Mouse (Mus musculus) large intestine, adult 2 months (tissue): ENCODE measurements around the gene Kirrel3. TPM values are rescaled to one million over a fixed set of nuclear protein-coding genes. Genes with fewer than 3 reads are reported as not detected.

Experiments
- DNase-seq: peaks from one replicate; pipeline ENCODE4 v3.0.0-alpha.2; 2012; ENCODE audit warnings: low read depth, low spot score
- WGBS: fragments of 180-500 bp; shearing (Covaris S2); methylation state at CpG from one replicate; pipeline ENCODE4 v1.1.7; 2018; 5-methylcytosine and 5-hydroxymethylcytosine counted together
- polyA plus RNA-seq: library from polyadenylated mRNA; depleted of rRNA; stranded (reverse); fragments of >200 nt; gene quantifications from 2 replicates; pipeline ENCODE4 v1.2.3, GENCODE M21; 2012

Gene Kirrel3
- polyA plus RNA-seq, 1 experiment: 0.21 TPM

GRCm38 (mm10) chr9:34958183-34958830, 472.6 kb downstream of the Kirrel3 start:
- no peak for DNase-seq
- 80% methylated on average over 5 of the region's 5 CpGs for WGBS

GRCm38 (mm10) chr9:34960736-34961135, 475.0 kb downstream of the Kirrel3 start:
- DNase-seq: no peak
- 48% methylated on average over 12 of the region's 12 CpGs for WGBS

GRCm38 (mm10) chr9:34961171-34961570, 475.5 kb downstream of the Kirrel3 start:
- 66% methylated on average over 14 of the region's 14 CpGs for WGBS
- DNase-seq: no peak

GRCm38 (mm10) chr9:34962251-34962650, 476.6 kb downstream of the Kirrel3 start:
- DNase-seq: no peak
- WGBS: 90% methylated on average over 4 of the region's 4 CpGs

GRCm38 (mm10) chr9:34963593-34963992, 477.9 kb downstream of the Kirrel3 start:
- WGBS: 72% methylated on average over 3 of the region's 3 CpGs
- DNase-seq: no peak

GRCm38 (mm10) chr9:34964172-34965040, 478.7 kb downstream of the Kirrel3 start:
- no peak for DNase-seq
- WGBS: 88% methylated on average over 14 of the region's 14 CpGs

- no peak for DNase-seq
- WGBS: 35% methylated on average over 4 of the region's 4 CpGs
Observed at GRCm38 (mm10) chr9:34965041-34965415, 479.3 kb downstream of the Kirrel3 start.

GRCm38 (mm10) chr9:34967772-34968171, 482.1 kb downstream of the Kirrel3 start:
- WGBS: 59% methylated on average over 6 of the region's 6 CpGs
- no peak for DNase-seq

- no peak for DNase-seq
- WGBS: 70% methylated on average over 6 of the region's 6 CpGs
Observed at GRCm38 (mm10) chr9:34969881-34970490, 484.3 kb downstream of the Kirrel3 start.

GRCm38 (mm10) chr9:34974326-34974725, 488.6 kb downstream of the Kirrel3 start:
- DNase-seq: no peak
- WGBS: 98% methylated on average over 1 of the region's 1 CpGs

- DNase-seq: no peak
- 89% methylated on average over 6 of the region's 6 CpGs for WGBS
Observed at GRCm38 (mm10) chr9:34975245-34975644, 489.6 kb downstream of the Kirrel3 start.

GRCm38 (mm10) chr9:34976596-34977462, 491.1 kb downstream of the Kirrel3 start:
- WGBS: 65% methylated on average over 8 of the region's 8 CpGs
- DNase-seq: no peak

- WGBS: 39% methylated on average over 8 of the region's 8 CpGs
Observed at GRCm38 (mm10) chr9:34977700-34978099, 492.0 kb downstream of the Kirrel3 start.

GRCm38 (mm10) chr9:34978229-34978628, 492.5 kb downstream of the Kirrel3 start:
- DNase-seq: no peak
- WGBS: 61% methylated on average over 3 of the region's 3 CpGs

More at GRCm38 (mm10) chr9:34977700-34978099, 492.0 kb downstream of the Kirrel3 start:
- DNase-seq: no peak

GRCm38 (mm10) chr9:34980516-34981265, 495.0 kb downstream of the Kirrel3 start:
- DNase-seq: no peak
- WGBS: 82% methylated on average over 5 of the region's 5 CpGs

- peak; percentile 78 for DNase-seq
- WGBS: 18% methylated on average over 12 of the region's 12 CpGs
Observed at GRCm38 (mm10) chr9:34983513-34984462, 498.1 kb downstream of the Kirrel3 start.

- no peak for DNase-seq
Observed at GRCm38 (mm10) chr9:34986156-34986555, 500.5 kb downstream of the Kirrel3 start.
